Mouse (Mus musculus) CH12.LX (cell line): ENCODE measurements at regions not wholly inside any gene's neighbourhood (a gene's known extent, or its start where the extent isn't known, plus 50 kb on each side); places are given as distances from the start of the nearest gene placed in this dataset.

Source experiments
- DNase-seq: peaks from one replicate; pipeline ENCODE4 v3.0.0-alpha.2; 2013; ENCODE audit errors: extremely low read depth
- H3K27ac ChIP-seq: 2 replicates; pipeline ENCODE4 v1.5.1; 2012; ENCODE audit warnings: low read depth, mild to moderate bottlenecking, control low read depth, moderate library complexity; ENCODE audit not compliant: insufficient read depth
- H3K27me3 ChIP-seq: replicated peaks from 2 replicates; pipeline ENCODE3; 2012; ENCODE audit warnings: inconsistent platforms
- H3K36me3 ChIP-seq, 2 experiments: replicated peaks in 1 of 2; 2 replicates each; pipeline versions ENCODE3 to v1.6.1; 2012; ENCODE audit warnings: inconsistent platforms in 1 of 2, low read length in 1 of 2, mild to moderate bottlenecking in 1 of 2, mixed read lengths in 1 of 2, moderate library complexity in 1 of 2; ENCODE audit not compliant: control insufficient read depth in 1 of 2, insufficient read depth in 1 of 2
- H3K4me1 ChIP-seq, 2 experiments: 2 replicates each; pipeline ENCODE4 v1.6.1; 2012; ENCODE audit warnings: inconsistent platforms in 1 of 2, moderate library complexity in 1 of 2; ENCODE audit not compliant: insufficient read depth in 2 of 2, control insufficient read depth in 1 of 2
- H3K4me2 ChIP-seq: 2 replicates; pipeline ENCODE4 v1.6.1; 2012; ENCODE audit warnings: low read depth, mild to moderate bottlenecking, control low read depth; ENCODE audit not compliant: poor library complexity, insufficient read depth, severe bottlenecking
- H3K4me3 ChIP-seq, 3 experiments: fragments of 150-350 bp in 1 of 3; sonication (generic) in 1 of 3; replicated peaks in 1 of 3; 2 replicates each; pipeline versions ENCODE3 to v1.5.1; 2011 to 2012; ENCODE audit warnings: low read depth in 2 of 3, low read length in 2 of 3, mild to moderate bottlenecking in 2 of 3, moderate library complexity in 2 of 3, control low read depth in 1 of 3, improper control_type of control experiment in 1 of 3, inconsistent platforms in 1 of 3, mixed read lengths in 1 of 3; ENCODE audit not compliant: poor library complexity in 1 of 3
- H3K79me2 ChIP-seq: replicated peaks from 2 replicates; pipeline ENCODE4 v1.6.1; 2012; ENCODE audit warnings: mild to moderate bottlenecking, moderate library complexity; ENCODE audit not compliant: control insufficient read depth, poor library complexity, insufficient read depth, severe bottlenecking; ENCODE audit errors: extremely low read depth
- H3K9ac ChIP-seq: 2 replicates; pipeline ENCODE4 v1.6.1; 2012; ENCODE audit warnings: low read depth, mild to moderate bottlenecking, control low read depth, moderate library complexity; ENCODE audit not compliant: insufficient read depth
- H3K9me3 ChIP-seq: replicated peaks from 2 replicates; pipeline ENCODE3; 2012; ENCODE audit warnings: low read length, inconsistent platforms, mixed read lengths
- ELF1 ChIP-seq: IDR thresholded peaks from 2 replicates; pipeline ENCODE4 v1.6.1; 2014; ENCODE audit warnings: low read depth, mild to moderate bottlenecking, inconsistent platforms, low read length, improper control_type of control experiment
- EP300 ChIP-seq: IDR thresholded peaks from 2 replicates; pipeline ENCODE4 v1.6.1; 2011; ENCODE audit warnings: low read length, improper control_type of control experiment
- ETS1 ChIP-seq: conservative IDR thresholded peaks from 2 replicates; pipeline ENCODE4 v1.6.1; 2012; ENCODE audit warnings: low read depth, mild to moderate bottlenecking, inconsistent platforms, low read length, improper control_type of control experiment, moderate library complexity
- HCFC1 ChIP-seq: IDR thresholded peaks from 2 replicates; pipeline ENCODE4 v1.6.1; 2012; ENCODE audit warnings: low read depth, mild to moderate bottlenecking, inconsistent platforms, low read length, improper control_type of control experiment
- IRF4 ChIP-seq: IDR thresholded peaks from 2 replicates; pipeline ENCODE4 v1.6.1; 2014; ENCODE audit warnings: low read depth, mild to moderate bottlenecking, inconsistent platforms, low read length, improper control_type of control experiment
- JUN ChIP-seq: IDR thresholded peaks from 2 replicates; pipeline ENCODE4 v1.6.1; 2011; ENCODE audit warnings: low read depth, mild to moderate bottlenecking, low read length, improper control_type of control experiment, moderate library complexity; ENCODE audit not compliant: insufficient read depth
- KAT2A ChIP-seq: IDR thresholded peaks from 2 replicates; pipeline ENCODE4 v1.6.1; 2012; ENCODE audit warnings: low read length, improper control_type of control experiment, inconsistent platforms; ENCODE audit not compliant: insufficient replicate concordance
- MAFK ChIP-seq: IDR thresholded peaks from 2 replicates; pipeline ENCODE4 v1.6.1; 2011; ENCODE audit warnings: low read length, improper control_type of control experiment; ENCODE audit not compliant: insufficient replicate concordance
- MAX ChIP-seq: IDR thresholded peaks from 2 replicates; pipeline ENCODE4 v1.6.1; 2011; ENCODE audit warnings: low read length, improper control_type of control experiment
- MEF2A ChIP-seq: IDR thresholded peaks from 2 replicates; pipeline ENCODE4 v1.6.1; 2014; ENCODE audit warnings: low read depth, mild to moderate bottlenecking, inconsistent platforms, low read length, improper control_type of control experiment, borderline replicate concordance
- MYC ChIP-seq: IDR thresholded peaks from 2 replicates; pipeline ENCODE4 v1.6.1; 2011; ENCODE audit warnings: low read depth, mild to moderate bottlenecking, improper control_type of control experiment, low read length
- POLR2A ChIP-seq: IDR thresholded peaks from 2 replicates; pipeline ENCODE4 v1.6.1; 2011; ENCODE audit warnings: low read depth, mild to moderate bottlenecking, improper control_type of control experiment, low read length
- POLR2AphosphoS2 ChIP-seq: IDR thresholded peaks from 2 replicates; pipeline ENCODE4 v1.6.1; 2011; ENCODE audit warnings: low read depth, low read length, improper control_type of control experiment
- SMC3 ChIP-seq: IDR thresholded peaks from 2 replicates; pipeline ENCODE4 v1.6.1; 2011; ENCODE audit warnings: low read depth, low read length, improper control_type of control experiment
- TBP ChIP-seq: conservative IDR thresholded peaks from 2 replicates; pipeline ENCODE4 v1.6.1; 2011; ENCODE audit warnings: low read depth, low read length, improper control_type of control experiment
- UBTF ChIP-seq: IDR thresholded peaks from 2 replicates; pipeline ENCODE4 v1.6.1; 2012; ENCODE audit warnings: low read depth, mild to moderate bottlenecking, inconsistent platforms, low read length, improper control_type of control experiment, moderate library complexity
- USF2 ChIP-seq: conservative IDR thresholded peaks from 2 replicates; pipeline ENCODE4 v1.6.1; 2011; ENCODE audit warnings: low read depth, low read length, improper control_type of control experiment
- ZC3H11A ChIP-seq: IDR thresholded peaks from 2 replicates; pipeline ENCODE4 v1.6.1; 2012; ENCODE audit warnings: low read depth, mild to moderate bottlenecking, inconsistent platforms, low read length, improper control_type of control experiment
- ZKSCAN1 ChIP-seq: IDR thresholded peaks from 2 replicates; pipeline ENCODE4 v1.6.1; 2012; ENCODE audit warnings: low read depth, inconsistent platforms, low read length, improper control_type of control experiment, borderline replicate concordance
- ZMIZ1 ChIP-seq: IDR thresholded peaks from 2 replicates; pipeline ENCODE4 v1.6.1; 2012; ENCODE audit warnings: low read depth, mild to moderate bottlenecking, inconsistent platforms, low read length, improper control_type of control experiment
- ZNF384 ChIP-seq: IDR thresholded peaks from 2 replicates; pipeline ENCODE4 v1.6.1; 2012; ENCODE audit warnings: low read depth, low read length, improper control_type of control experiment, inconsistent platforms
- dilution Hi-C: fragments of 300-500 bp; cut with MboI; formaldehyde crosslinking; loops from 2 replicates; pipeline ENCODE4 v1.14.3; 2020; ENCODE audit warnings: low sequenced_read_pairs; ENCODE audit not compliant: extremely low pct_unique_long_range_greater_than_20kb, extremely low pct_ligation_motif_present
- in situ Hi-C: fragments of 300-500 bp; cut with MboI; formaldehyde crosslinking; loops from 3 replicates; pipeline ENCODE4 v1.14.3; 2019; ENCODE audit warnings: low sequenced_read_pairs, low pct_ligation_motif_present, low pct_unique_long_range_greater_than_20kb, mixed read lengths

- Histone ChIP-seq H3K9me3 (no peaks in the 10 kb centered on the region), H3K4me1 (peaks cover under 1 to 12% of the 10 kb centered on the region in 2 experiments; a peak in 3 of 4 replicates), H3K36me3 (no peaks in the 10 kb centered on the region), H3K4me2 (no peak overlapping the region), H3K9ac (no peak overlapping the region), H3K27me3 (no peaks in the 10 kb centered on the region), H3K79me2 (no peaks in the 10 kb centered on the region), H3K4me3 (no peak overlapping the region), H3K27ac (no peak overlapping the region)
- DNase-seq: no peak
- in situ Hi-C loops: loop anchor here (25.0 kb wide), 1 partner anchor 303 kb away; no protein-coding TSS in a partner anchor
- TF ChIP-seq ZMIZ1 (no peak), JUN (no peak), EP300 (no peak)
- dilution Hi-C loops: no loop called here
Measured at GRCm38 (mm10) chr13:31190036-31190435, 216.0 kb downstream of the Gm5447 start.

- in situ Hi-C loops: loop anchor here (25.0 kb wide), 1 partner anchor 304 kb away; no protein-coding TSS in a partner anchor
- no peaks in the 10 kb centered on the region for H3K36me3 ChIP-seq
Measured at GRCm38 (mm10) chr13:31191344-31192139, 217.5 kb downstream of the Gm5447 start.

GRCm38 (mm10) chr13:31194971-31195370 is 221.0 kb downstream of the Gm5447 start:
- dilution Hi-C loops (no loop called here), in situ Hi-C loops (loop anchor here (25.0 kb wide), 1 partner anchor 308 kb away; no protein-coding TSS in a partner anchor)
- DNase-seq: no peak

More at GRCm38 (mm10) chr13:31191344-31192139, 217.5 kb downstream of the Gm5447 start:
- Histone ChIP-seq H3K9me3 (no peaks in the 10 kb centered on the region), H3K27me3 (no peaks in the 10 kb centered on the region), H3K27ac (no peak overlapping the region), H3K4me3 (no peak overlapping the region), H3K4me1 (peaks cover 0 to 5% of the 10 kb centered on the region in 2 experiments; a peak in 1 of 4 replicates), H3K9ac (no peak overlapping the region), H3K79me2 (no peaks in the 10 kb centered on the region), H3K4me2 (no peak overlapping the region)
- TF ChIP-seq ZKSCAN1: no peak
- no peak for TF ChIP-seq USF2
- TF ChIP-seq SMC3: no peak
- no peak for TF ChIP-seq TBP
- no peak for TF ChIP-seq MAX
- TF ChIP-seq IRF4: no peak
- no peak for TF ChIP-seq HCFC1
- TF ChIP-seq UBTF: no peak
- TF ChIP-seq EP300: no peak
- TF ChIP-seq POLR2A: no peak
- no peak for TF ChIP-seq ZNF384
- TF ChIP-seq ETS1: no peak
- no peak for TF ChIP-seq JUN
- no peak for TF ChIP-seq MEF2A
- TF ChIP-seq ELF1: no peak
- no peak for TF ChIP-seq MYC
- DNase-seq: no peak
- dilution Hi-C loops: no loop called here

More at GRCm38 (mm10) chr13:31194971-31195370, 221.0 kb downstream of the Gm5447 start:
- no peaks in the 10 kb centered on the region for H3K9me3 ChIP-seq
- no peaks in the 10 kb centered on the region for H3K79me2 ChIP-seq
- no peak for TF ChIP-seq USF2
- no peak for TF ChIP-seq POLR2A
- no peak for TF ChIP-seq ZC3H11A
- TF ChIP-seq MAFK: no peak
- no peak for TF ChIP-seq POLR2AphosphoS2
- no peak for TF ChIP-seq KAT2A
- no peak for TF ChIP-seq ZMIZ1
- no peak for TF ChIP-seq ZNF384
- H3K27me3 ChIP-seq: no peaks in the 10 kb centered on the region
- no peak overlapping the region for H3K27ac ChIP-seq
- H3K4me3 ChIP-seq: no peak overlapping the region
- H3K36me3 ChIP-seq: no peaks in the 10 kb centered on the region
- no peak overlapping the region for H3K4me2 ChIP-seq
- H3K4me1 ChIP-seq: peaks cover 0 to 3% of the 10 kb centered on the region in 2 experiments; a peak in 2 of 4 replicates
- no peak overlapping the region for H3K9ac ChIP-seq
